Mouse (Mus musculus): ENCODE results near the gene Thap12.

- TF ChIP-seq CTCF (IDR thresholded peaks at IDR 0.05; ENCODE audit: low read depth) (no peak), EP300 (IDR thresholded peaks at IDR 0.05; ENCODE audit: low read depth) (no peak)
These were observed 22.8 kb downstream of the Thap12 start for GRCm38 (mm10) chr7:98725686-98726195.

All from liver, embryonic 14.5 days (tissue).